Mouse (Mus musculus) lung, adult 2 months (tissue): Measurements from ENCODE around the gene Dctn1. TPM values are rescaled to one million over a fixed set of nuclear protein-coding genes. Genes with fewer than 3 reads are reported as not detected.

Experiments
- DNase-seq: peaks from one replicate; pipeline ENCODE4 v3.0.0; 2022
- H3K4me1 ChIP-seq: fragments of 200-500 bp; 2 replicates; pipeline ENCODE4 v1.6.1; 2011; ENCODE audit warnings: low read length; ENCODE audit not compliant: control insufficient read depth, insufficient read depth
- H3K4me3 ChIP-seq: fragments of 200-500 bp; replicated peaks from 2 replicates; pipeline ENCODE3; 2011; ENCODE audit warnings: low read depth, mild to moderate bottlenecking, control low read depth, low read length; ENCODE audit errors: extremely low read depth
- CTCF ChIP-seq: fragments of 200-500 bp; IDR thresholded peaks from 2 replicates; pipeline ENCODE4 v1.5.1; 2011; ENCODE audit warnings: mild to moderate bottlenecking, low read length, control low read depth; ENCODE audit not compliant: insufficient read depth
- POLR2A ChIP-seq: fragments of 200-500 bp; IDR thresholded peaks from 2 replicates; pipeline ENCODE4 v1.6.1; 2011; ENCODE audit warnings: low read depth, mild to moderate bottlenecking, control low read depth, low read length, borderline replicate concordance; ENCODE audit errors: extremely low read depth
- WGBS: fragments of 180-500 bp; shearing (Covaris S2); methylation state at CpG from one replicate; pipeline ENCODE4 v1.1.7; 2018; 5-methylcytosine and 5-hydroxymethylcytosine counted together
- polyA plus RNA-seq: library from polyadenylated mRNA; depleted of rRNA; stranded (reverse); fragments of >200 nt; gene quantifications from 2 replicates; pipeline ENCODE4 v1.2.3, GENCODE M21; 2012

The Dctn1 gene
- polyA plus RNA-seq, 1 experiment, result 155 TPM

GRCm38 (mm10) chr6:83161921-83162641 lies 3.6 kb upstream of the Dctn1 start:
- TF ChIP-seq POLR2A (no peak), CTCF (no peak)
- 3% methylated on average over 49 of the region's 49 CpGs for WGBS
- Histone ChIP-seq H3K4me3 (peak overlapping the region; percentile 53), H3K4me1 (peaks cover 1% of the 10 kb centered on the region; the same call in 1 of the 2 replicates)
- peak; percentile 69 for DNase-seq

DNA sequence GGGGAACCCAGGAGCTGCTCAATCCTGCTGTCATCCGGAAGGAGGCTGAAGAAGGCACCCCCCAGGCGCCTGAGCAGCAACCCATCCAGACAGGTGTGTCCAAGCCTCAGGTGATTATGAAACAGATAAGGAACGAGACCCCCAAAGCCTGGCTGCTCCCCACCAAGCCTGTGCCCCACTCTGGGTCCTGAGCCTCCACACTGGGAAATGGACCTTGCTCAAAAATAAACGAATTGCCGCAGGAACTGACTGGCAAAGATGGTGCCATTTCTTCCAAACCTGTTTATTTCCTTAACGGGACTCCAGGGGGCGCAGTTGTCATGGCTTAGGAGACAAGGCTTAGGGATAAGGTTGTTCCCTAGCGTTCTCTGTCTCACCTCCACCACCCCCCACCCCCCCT lies 3.0 kb upstream of the Dctn1 start:
- 1% methylated on average over 8 of the region's 8 CpGs for WGBS
- H3K4me1 ChIP-seq, result peaks cover 3% of the 10 kb centered on the region
- DNase-seq, result no peak
- H3K4me3 ChIP-seq, result peak overlapping the region; percentile 53
- TF ChIP-seq CTCF (peak; percentile 52), POLR2A (no peak)

DNA sequence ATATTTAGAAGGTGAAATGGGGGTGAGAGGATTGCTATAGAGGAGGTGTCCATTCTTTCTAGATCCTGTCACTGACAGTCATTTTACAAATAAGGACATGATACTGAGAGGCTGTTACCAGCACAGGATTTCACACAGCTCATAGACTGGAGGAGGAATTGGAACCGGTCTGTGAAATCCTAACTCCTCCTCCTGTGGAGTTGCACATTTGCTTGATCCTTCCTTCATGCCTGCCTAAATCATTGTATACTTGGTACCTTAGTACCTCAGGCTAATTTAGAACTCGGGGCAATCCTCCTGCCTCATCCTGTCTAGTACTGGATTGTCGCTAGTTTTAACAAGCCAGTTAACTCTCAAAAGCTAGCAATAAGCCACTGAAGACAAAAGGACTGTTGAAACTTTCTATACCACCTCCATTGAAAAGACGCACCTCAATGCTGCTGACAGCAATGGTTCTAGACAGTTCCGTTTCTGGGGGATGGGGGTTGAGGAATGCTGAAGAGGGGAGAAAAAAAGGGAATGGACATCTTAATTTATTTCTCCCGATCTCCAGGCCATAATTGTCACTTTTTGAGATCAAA lies 604 bp upstream of the Dctn1 start:
- 3% methylated on average over 6 of the region's 6 CpGs for WGBS
- H3K4me1 ChIP-seq, result peaks cover 5% of the 10 kb centered on the region
- TF ChIP-seq POLR2A (no peak), CTCF (no peak)
- DNase-seq, result no peak
- peak overlapping the region; percentile 76 for H3K4me3 ChIP-seq

DNA sequence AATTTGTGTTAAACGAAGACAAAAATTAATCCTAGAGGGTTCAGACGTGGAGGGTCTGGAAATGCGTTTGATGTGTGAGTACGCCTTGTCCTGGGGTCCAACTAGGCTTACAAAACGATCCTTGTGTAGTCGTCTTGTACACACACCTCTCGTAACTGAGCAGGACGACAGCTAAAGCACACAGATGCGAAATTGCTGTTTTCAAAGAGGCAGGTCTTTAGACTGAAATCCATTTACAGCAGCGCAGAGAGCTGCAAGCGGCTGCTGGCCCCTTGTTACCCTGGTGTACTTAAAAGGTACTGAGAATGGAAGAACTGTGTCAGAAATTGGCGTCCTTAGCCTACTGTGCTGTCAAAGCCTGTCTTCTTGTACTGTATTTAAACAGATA lies 517 bp downstream of the Dctn1 start:
- H3K4me3 ChIP-seq, result peak overlapping the region; percentile 90
- no peak for DNase-seq
- no peak for TF ChIP-seq CTCF
- TF ChIP-seq POLR2A, result no peak
- H3K4me1 ChIP-seq, result peaks cover 5% of the 10 kb centered on the region
- WGBS, result under 1% methylated on average over 12 of the region's 12 CpGs

DNA sequence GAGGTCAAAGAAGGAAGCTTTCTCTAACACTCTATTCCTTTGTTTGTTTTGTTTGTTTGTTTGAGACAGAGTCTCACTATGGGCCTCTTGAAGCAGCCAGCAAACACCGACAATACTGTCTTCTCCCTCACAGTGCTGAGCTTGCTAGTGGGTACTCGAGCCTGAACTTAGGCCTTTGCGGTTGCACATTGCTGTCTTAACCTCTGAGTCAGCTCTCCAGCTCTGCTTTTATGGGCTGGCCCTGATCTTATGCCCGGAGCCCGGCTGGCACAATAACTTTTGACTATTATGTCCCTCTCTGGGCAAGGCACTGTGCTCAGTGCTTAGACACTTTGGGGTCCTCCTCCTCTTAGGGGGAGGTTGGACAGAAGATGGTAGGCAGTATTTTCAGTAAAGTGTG lies 4.2 kb downstream of the Dctn1 start:
- WGBS, result 45% methylated on average over 5 of the region's 5 CpGs
- no peak for TF ChIP-seq POLR2A
- no peak for TF ChIP-seq CTCF
- no peak overlapping the region for H3K4me3 ChIP-seq
- peaks cover 5% of the 10 kb centered on the region; the same call in 1 of the 2 replicates for H3K4me1 ChIP-seq
- no peak for DNase-seq

GRCm38 (mm10) chr6:83171063-83171462 lies 5.3 kb downstream of the Dctn1 start:
- TF ChIP-seq POLR2A (no peak), CTCF (no peak)
- DNase-seq, result no peak
- Histone ChIP-seq H3K4me3 (no peak overlapping the region), H3K4me1 (peaks cover 5% of the 10 kb centered on the region; the same call in 1 of the 2 replicates)
- 74% methylated on average over 5 of the region's 5 CpGs for WGBS

DNA sequence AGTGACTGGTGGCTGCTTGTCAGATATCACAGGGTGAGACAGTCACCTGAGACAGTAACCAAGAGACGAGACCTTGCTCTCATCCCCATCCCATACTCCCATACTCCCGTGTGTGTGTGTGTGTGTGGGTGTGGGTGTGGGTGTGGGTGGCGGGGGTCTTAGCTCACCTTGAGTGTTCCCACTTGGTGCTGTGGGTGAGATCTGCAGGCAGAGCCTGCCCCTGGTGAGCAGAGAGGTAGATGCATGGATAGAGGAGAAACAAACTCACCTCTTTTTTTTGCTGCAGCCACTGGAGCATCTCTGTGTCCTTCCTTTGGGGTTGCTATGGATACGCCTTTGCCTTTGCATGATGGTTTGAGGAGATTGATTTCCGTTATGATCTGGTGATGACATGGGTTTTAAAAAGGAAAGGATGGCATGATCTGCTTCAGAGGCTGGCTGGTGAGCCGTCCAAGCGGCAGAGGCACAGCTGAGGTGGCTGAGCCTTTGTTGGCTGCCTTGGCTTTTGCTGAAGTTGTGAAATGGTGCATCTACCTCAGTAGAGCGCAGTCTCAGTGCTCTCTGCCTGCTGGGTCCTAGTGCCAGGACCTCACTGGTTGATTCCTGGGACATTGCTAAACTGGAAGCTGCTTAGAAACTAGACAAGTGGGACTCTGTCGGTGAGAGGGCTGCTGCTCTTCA lies 6.7 kb downstream of the Dctn1 start:
- TF ChIP-seq CTCF (no peak), POLR2A (no peak)
- H3K4me3 ChIP-seq, result no peak overlapping the region
- WGBS, result 67% methylated on average over 9 of the region's 9 CpGs
- DNase-seq, result no peak
- H3K4me1 ChIP-seq, result peaks cover 2% of the 10 kb centered on the region; the same call in 1 of the 2 replicates

GRCm38 (mm10) chr6:83175996-83176395 lies 10.3 kb downstream of the Dctn1 start:
- 80% methylated on average over 8 of the region's 8 CpGs for WGBS
- DNase-seq, result no peak
- Histone ChIP-seq H3K4me1 (no peaks in the 10 kb centered on the region; the same call in 1 of the 2 replicates), H3K4me3 (no peak overlapping the region)
- TF ChIP-seq POLR2A (no peak), CTCF (no peak)

DNA sequence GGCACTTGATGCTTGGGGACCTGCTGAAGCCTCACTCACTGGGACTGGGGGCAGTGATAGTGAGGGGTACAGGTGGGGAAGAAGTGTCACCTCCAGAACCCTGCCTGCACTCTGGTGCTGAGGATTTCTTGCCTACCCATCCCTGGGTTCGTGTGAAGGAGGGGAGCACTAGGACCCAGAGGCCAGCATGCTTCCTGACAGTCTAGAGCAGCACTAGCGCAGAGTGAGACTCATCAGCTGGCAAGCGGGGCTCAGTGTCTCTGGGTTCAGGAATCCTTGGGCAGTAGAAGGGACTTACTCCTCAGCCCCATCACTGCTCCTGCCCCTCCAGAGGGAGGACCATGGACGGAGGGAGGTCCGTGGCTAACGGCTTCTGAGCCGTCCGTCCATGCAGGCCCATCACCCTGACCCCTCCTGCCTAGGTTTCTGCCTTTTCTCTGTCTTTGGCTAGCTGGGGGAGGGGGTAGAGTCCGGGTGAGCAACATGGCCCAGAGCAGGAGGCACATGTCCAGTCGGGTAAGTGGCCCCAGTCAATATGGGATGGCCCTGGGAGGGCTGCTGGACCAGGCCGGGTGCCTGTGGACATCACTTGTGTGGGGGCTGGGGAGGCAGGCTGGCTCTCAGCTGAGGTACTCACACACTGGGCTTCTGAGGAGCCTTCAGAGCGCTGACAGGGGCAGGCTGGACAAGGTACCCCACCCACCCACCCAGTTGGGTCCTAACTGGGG lies 13.8 kb downstream of the Dctn1 start:
- Histone ChIP-seq H3K4me3 (no peak overlapping the region), H3K4me1 (no peaks in the 10 kb centered on the region)
- DNase-seq, result no peak
- TF ChIP-seq CTCF, result no peak
- TF ChIP-seq POLR2A, result no peak
- 41% methylated on average over 12 of the region's 12 CpGs for WGBS

DNA sequence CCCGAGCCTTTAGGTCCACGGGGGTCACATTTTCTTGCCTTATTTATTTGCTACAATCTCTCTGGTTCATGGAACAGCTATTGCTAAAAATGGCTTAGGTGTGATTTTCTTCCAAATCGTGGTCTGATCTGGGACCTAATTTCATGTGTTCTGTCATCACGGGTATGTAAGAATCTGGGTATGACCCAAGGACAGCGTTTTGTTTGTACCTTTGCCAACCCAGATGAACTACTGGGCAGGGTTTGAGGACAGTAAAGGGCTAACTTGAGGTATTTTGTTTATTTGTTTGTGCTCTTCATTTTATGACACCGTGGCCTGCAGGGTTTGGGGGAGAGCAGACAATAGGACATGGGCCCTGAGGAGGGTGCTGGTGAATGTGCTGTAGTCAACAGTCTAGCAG lies 14.9 kb downstream of the Dctn1 start:
- 71% methylated on average over 6 of the region's 6 CpGs for WGBS
- DNase-seq, result no peak
- no peak for TF ChIP-seq CTCF
- no peak for TF ChIP-seq POLR2A
- H3K4me1 ChIP-seq, result no peaks in the 10 kb centered on the region
- H3K4me3 ChIP-seq, result no peak overlapping the region
